Mouse (Mus musculus) cerebellum, adult 11 months (tissue): ENCODE results near the gene Abcc9.

Source experiments
- DNase-seq: peaks from one replicate; pipeline ENCODE4 v3.0.0; 2022

Gene Abcc9

GRCm38 (mm10) chr6:142701652-142702637 lies at the start of gene Abcc9:
Abcc9 (minus strand) TSS chr6:142702315.
- DNase-seq = no peak

GRCm38 (mm10) chr6:142751365-142751764 lies 49.2 kb upstream of the Abcc9 start:
- no peak for DNase-seq

GRCm38 (mm10) chr6:142748057-142748708 lies 46.1 kb upstream of the Abcc9 start:
- no peak for DNase-seq

DNA sequence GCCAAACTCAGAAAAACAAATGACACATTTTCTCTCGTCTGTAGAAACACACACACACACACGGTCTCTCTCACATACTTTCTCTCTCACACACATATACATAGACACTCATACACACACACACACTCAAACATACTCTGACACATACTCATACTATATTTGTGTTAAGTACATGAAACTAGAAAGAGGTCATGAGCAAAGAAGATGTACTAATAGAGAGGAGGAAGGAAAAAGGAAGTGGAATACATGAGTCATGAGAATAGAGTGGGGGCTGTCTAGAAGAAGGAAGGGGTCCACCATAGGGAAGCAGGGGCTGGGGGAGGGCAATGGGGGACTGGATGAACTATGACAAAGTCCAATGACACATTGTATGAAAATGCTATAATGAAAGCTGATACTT lies 45.0 kb upstream of the Abcc9 start:
- DNase-seq = no peak

DNA sequence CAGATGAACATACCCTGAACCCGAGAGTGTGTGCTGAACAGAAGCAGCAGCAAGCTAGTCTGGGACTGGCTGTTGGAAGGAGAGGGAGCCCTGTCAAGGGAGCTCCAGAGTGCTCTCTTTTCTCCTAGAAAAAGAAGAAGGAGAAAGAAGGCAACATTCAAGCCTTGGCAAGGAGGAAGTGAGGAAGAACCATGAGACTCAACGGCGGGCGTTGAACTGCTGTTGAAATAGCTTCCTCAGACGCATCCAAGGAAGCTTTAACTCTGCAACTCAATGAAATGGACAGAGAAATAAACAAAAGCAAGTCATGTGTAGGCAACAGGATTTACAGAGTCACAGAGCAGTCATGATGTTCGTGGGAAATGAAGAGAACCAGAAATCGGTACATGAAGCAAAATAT lies 44.6 kb upstream of the Abcc9 start:
- DNase-seq = no peak

DNA sequence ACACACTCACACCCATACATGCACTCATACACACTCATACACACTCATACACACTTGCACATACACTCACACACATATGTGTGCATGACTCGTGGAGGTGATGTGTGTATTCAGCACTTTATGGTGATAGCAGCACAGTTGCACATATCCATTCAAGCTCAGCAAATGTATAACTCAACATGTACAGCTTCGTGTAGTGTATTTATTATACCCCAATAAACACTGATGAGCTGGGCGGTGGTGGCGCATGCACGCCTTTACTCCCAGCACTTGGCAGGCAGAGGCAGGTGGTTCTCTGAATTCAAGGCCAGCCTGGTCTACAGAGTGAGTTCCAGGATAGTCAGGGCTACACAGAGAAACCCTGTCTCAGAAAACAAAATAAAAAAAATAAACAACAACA lies 43.4 kb upstream of the Abcc9 start:
- no peak for DNase-seq

DNA sequence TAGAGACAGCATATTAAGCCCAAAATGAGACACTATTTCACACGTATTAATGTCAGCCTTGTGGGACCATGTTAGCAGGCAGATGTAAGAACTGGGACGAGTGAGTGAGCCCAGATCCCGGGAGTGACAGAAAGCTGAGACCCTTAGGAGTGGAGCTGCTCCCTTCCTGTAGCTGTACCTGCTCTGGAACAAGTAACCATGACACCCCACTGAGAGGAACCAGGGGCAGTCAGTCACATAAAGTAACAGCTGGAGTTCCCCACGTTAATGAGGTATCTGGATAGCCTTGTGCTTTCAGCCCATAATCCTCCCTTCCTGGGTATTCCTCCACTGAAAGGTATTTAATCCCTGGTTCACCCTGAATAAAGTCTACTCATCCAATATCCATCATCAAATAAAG lies 41.1 kb upstream of the Abcc9 start:
- no peak for DNase-seq

GRCm38 (mm10) chr6:142741763-142742162 lies 39.6 kb upstream of the Abcc9 start:
- DNase-seq = no peak

DNA sequence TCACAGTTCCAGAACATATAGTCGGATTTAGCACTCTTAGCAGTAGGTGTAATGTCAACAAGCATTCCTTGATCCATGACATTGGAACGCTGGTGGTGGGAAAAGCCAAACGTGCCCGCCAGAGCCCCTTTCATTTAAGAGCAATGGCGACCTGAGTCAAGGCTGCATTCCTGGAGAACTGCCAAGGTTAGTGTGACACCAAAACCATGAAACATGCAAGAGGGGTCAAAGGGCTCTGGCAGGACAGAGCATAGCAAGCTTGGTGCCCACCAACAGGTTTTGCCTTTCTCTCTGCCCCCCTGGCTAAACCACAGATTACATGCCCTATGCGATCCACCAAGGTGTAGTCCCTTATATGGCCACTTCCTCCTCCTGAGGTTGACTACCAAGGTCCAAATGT lies 36.5 kb upstream of the Abcc9 start:
- DNase-seq = no peak

DNA sequence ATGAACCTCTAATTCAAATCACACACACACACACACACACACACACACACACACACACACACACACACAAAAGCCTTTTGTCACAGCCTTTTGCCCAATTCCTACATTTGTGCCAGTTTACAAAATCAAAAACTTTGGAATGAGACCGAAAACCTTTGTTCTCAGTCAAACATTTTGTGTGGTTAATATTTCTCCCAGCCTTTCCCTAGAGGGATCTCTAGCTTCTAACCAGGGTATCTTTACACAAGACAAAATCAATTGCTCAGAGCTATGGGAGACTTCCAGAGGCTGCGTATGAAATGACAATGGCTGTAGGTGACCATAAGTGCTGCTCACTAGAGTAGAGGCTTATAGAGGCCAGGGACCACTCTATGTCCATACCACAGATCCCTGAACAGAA lies 36.1 kb upstream of the Abcc9 start:
- DNase-seq = no peak

DNA sequence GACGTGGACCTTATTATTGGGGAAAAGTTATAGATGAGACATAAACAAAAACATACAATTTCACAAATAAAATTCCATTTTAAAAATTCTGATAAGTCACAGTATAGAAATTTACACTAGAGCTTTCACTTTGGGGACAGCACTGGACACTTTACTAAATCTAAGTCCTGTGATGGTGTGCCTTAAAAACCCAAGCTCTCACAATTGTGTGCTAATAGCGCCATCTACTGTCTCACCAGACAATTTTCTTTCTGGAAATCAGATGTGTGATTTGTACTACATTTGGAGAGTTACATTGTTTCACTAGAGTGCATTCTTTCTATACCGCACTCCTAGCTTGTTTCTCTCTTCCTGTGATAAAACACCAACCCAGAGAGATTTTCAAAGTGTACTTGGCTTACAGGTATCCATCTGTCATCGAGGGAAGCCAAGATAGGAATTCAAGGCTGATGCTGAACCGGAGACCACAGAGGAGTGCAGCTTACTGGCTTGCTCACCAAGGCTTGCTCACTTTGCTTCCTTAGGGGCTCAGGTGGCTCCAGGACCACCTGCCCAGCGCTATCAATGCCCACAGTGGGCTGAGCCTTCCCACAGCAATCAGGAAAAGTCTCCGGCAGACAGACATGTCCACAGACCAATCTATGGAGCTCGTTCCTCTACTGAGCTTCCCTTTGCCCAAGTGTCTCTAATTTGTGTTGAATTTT lies 33.3 kb upstream of the Abcc9 start:
- DNase-seq = no peak

- DNase-seq = no peak
These were observed 30.6 kb upstream of the Abcc9 start for GRCm38 (mm10) chr6:142732567-142733290.

DNA sequence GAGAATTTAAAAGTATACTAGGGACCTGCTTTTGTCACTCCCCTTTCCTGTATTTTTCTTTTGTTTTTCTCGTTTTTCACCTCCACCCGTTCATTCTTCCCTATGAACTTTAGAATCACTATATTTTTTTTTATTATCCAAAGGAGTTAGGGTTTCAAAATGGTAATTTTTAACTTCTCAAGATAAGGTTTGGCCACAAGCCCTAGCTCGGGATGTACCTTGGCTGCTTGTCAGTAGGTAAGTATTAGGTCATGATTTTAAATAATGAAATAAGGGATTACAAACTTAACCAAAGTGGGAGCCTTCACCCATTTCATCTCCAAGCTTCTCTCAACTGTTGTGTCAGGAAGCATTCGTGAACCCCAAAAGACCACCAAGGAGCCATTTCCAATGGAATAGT lies 23.9 kb upstream of the Abcc9 start:
- DNase-seq = no peak

- no peak for DNase-seq
These were observed 19.6 kb upstream of the Abcc9 start for GRCm38 (mm10) chr6:142721731-142722130.

GRCm38 (mm10) chr6:142720641-142721040 lies 18.5 kb upstream of the Abcc9 start:
- no peak for DNase-seq

DNA sequence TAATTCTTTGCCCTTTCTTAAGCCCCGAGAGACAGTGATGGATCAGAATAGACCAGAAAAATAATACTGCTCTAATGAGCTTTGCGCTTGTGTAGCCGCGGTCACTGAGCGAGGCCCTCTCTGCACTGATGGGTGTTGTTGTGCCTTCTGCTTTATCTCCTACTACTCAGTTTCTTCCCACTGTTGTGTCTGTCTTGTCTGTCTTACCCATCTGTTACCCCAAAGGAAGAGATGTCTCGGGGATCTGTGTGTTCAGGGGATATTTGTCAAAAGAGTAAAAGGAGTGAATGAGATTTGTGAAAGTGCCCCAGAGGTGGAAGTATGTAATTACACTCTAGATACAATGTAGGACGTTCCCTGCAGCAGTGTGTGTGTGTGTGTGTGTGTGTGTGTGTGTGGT lies 16.1 kb upstream of the Abcc9 start:
- no peak for DNase-seq

DNA sequence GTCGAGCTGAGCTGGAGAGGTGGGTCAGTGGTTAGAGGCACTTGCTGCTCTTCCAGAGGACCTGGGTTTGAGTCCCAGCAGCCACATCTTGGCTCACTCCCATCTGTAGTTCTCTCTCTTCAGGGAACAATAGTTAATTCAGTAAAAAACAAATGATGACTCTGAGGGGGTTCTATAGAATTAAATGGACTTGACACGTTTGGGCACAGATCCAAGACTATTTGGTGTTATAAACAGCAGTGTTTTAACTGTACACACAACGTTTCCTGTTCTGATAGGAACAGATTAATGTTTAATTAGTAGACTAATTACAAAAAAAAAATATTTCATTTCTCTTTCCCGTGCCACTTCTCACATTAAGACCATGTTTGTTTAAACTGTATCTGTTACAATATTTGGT lies 15.1 kb upstream of the Abcc9 start:
- no peak for DNase-seq

GRCm38 (mm10) chr6:142715026-142715425 lies 12.9 kb upstream of the Abcc9 start:
- no peak for DNase-seq

DNA sequence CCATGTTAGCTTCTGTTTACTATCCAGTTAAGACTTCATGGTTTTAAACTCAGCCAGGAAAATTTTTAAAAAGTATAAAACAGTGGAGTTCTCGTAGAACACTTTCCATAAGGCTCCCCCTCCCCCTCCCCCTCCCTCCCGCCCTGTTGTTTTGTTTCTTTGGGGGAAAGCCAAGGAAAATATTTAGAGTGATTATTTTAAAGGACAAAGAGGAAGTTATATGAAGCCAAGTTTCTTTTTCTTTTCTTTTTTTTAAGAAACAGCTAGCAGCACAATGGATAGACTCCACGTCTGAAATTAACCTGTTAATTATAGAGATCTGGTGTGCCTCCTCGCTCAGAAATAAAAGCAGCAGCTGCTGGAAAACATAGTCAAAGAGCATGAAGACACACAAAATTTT lies 9.0 kb upstream of the Abcc9 start:
- no peak for DNase-seq

GRCm38 (mm10) chr6:142710690-142711089 lies 8.6 kb upstream of the Abcc9 start:
- no peak for DNase-seq

GRCm38 (mm10) chr6:142708369-142708768 lies 6.3 kb upstream of the Abcc9 start:
- no peak for DNase-seq

GRCm38 (mm10) chr6:142706688-142707087 lies 4.6 kb upstream of the Abcc9 start:
- DNase-seq = no peak

- DNase-seq = no peak
These were observed 1.4 kb upstream of the Abcc9 start for GRCm38 (mm10) chr6:142703441-142703930.
